Mouse (Mus musculus) midbrain, embryonic 16.5 days (tissue): ENCODE measurements around the gene A930004D18Rik. TPM values are rescaled to one million over a fixed set of nuclear protein-coding genes. Genes with fewer than 3 reads are reported as not detected.
"Not testable (repeated sequence)": the region's sequence is repeated elsewhere in the genome, so short reads cannot be mapped to it uniquely, and the experiment has no call there.

Source experiments
- ATAC-seq: fragments of 200-750 bp; cut with Nextera tagmentation; 2 replicates; pipeline ENCODE4 v1.8.0; 2017; ENCODE audit warnings: moderate TSS enrichment
- H3K27ac ChIP-seq: fragments of 300-500 bp; sonication (generic); 2 replicates; pipeline ENCODE4 v1.5.1; 2014; ENCODE audit warnings: mild to moderate bottlenecking, low read length, mixed read lengths
- H3K27me3 ChIP-seq: fragments of 300-500 bp; sonication (generic); 2 replicates; pipeline ENCODE4 v1.6.1; 2014; ENCODE audit warnings: low read depth, low read length, mixed read lengths; ENCODE audit not compliant: control insufficient read depth, insufficient read depth
- H3K36me3 ChIP-seq: fragments of 300-500 bp; sonication (generic); 2 replicates; pipeline ENCODE4 v1.6.1; 2014; ENCODE audit warnings: mild to moderate bottlenecking, low read length, moderate library complexity, mixed read lengths; ENCODE audit not compliant: control insufficient read depth, insufficient read depth
- H3K4me1 ChIP-seq: fragments of 300-500 bp; sonication (generic); 2 replicates; pipeline ENCODE4 v1.6.1; 2014; ENCODE audit warnings: mild to moderate bottlenecking, low read length, mixed read lengths; ENCODE audit not compliant: control insufficient read depth, insufficient read depth
- H3K4me2 ChIP-seq: fragments of 300-500 bp; sonication (generic); 2 replicates; pipeline ENCODE4 v1.6.1; 2014; ENCODE audit warnings: mild to moderate bottlenecking, low read length, mixed read lengths
- H3K4me3 ChIP-seq: fragments of 300-500 bp; sonication (generic); 2 replicates; pipeline ENCODE4 v1.5.1; 2014; ENCODE audit warnings: low read depth, mild to moderate bottlenecking, low read length, moderate library complexity, mixed read lengths
- H3K9ac ChIP-seq: fragments of 300-500 bp; sonication (generic); 2 replicates; pipeline ENCODE4 v1.6.1; 2014; ENCODE audit warnings: low read depth, low read length, mixed read lengths
- H3K9me3 ChIP-seq: fragments of 300-500 bp; sonication (generic); replicated peaks from 2 replicates; pipeline ENCODE4 v1.6.1; 2014; ENCODE audit warnings: mild to moderate bottlenecking, low read length, mixed read lengths; ENCODE audit not compliant: control insufficient read depth, poor library complexity, severe bottlenecking
- WGBS: fragments of 180-500 bp; shearing (Covaris S2); extraction: QIAGEN DNeasy Blood & Tissue Kit; methylation state at CpG from one replicate; pipeline ENCODE4 v1.1.7; 2014; 5-methylcytosine and 5-hydroxymethylcytosine counted together
- microRNA-seq: library from miRNA; unstranded; fragments of <30 nt; microRNA quantifications from one replicate; pipeline ENCODE4, GENCODE M21; 2017
- polyA plus RNA-seq: library from polyadenylated mRNA; unstranded; fragments of >200 nt; fragmentation: Nextera tagmentation; extraction: Ambion mirVana; gene quantifications from 2 replicates; pipeline ENCODE4 v1.2.1, GENCODE M21; 2015

A930004D18Rik gene
- polyA plus RNA-seq, 1 experiment from 2014 or later: 7.5 TPM

DNA sequence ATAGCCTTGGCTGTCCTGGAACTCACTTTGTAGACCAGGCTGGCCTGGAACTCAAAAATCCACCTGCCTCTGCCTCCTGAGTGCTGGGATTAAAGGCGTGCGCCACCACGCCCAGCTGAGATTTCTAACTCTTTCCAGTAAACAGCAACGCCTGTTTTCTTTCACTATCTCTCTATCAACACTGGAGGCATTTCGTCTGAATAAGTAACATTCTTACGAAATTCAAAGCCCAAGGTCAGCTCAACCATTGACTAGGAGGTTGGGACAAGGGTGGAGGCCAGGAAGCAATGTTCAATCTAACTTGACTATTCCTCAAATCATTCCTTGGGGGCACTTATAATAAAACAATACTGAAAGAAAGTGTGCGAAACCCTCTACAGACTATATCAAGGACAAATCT, 59.3 kb downstream of the A930004D18Rik start:
- not testable (repeated sequence) for H3K27me3 ChIP-seq, H3K4me2 ChIP-seq, H3K36me3 ChIP-seq, H3K9me3 ChIP-seq, H3K27ac ChIP-seq, H3K4me3 ChIP-seq, H3K9ac ChIP-seq, ATAC-seq, H3K4me1 ChIP-seq
- 91% methylated on average over 7 of the region's 7 CpGs for WGBS

DNA sequence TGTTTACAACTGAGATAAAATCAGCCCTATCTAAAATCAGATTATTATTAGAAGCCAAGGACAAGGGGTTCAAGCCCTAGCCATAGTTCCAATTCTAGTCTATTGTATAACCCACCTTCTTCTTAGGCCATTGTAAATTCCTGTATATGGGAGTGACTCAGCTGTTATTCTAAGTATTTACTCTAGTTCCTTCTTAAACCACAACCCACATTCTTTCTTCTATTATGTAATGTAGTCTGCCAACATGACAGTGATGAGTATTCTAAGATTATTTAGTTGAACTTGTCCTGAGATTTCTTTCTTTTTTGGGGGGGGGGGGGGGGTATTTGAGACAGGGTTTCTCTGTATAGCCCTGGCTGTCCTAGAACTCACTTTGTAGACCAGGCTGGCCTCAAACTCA, 59.9 kb downstream of the A930004D18Rik start:
- H3K27me3 ChIP-seq, H3K27ac ChIP-seq, H3K9ac ChIP-seq, H3K4me2 ChIP-seq, H3K9me3 ChIP-seq, H3K4me3 ChIP-seq, H3K36me3 ChIP-seq, ATAC-seq, H3K4me1 ChIP-seq: not testable (repeated sequence)

DNA sequence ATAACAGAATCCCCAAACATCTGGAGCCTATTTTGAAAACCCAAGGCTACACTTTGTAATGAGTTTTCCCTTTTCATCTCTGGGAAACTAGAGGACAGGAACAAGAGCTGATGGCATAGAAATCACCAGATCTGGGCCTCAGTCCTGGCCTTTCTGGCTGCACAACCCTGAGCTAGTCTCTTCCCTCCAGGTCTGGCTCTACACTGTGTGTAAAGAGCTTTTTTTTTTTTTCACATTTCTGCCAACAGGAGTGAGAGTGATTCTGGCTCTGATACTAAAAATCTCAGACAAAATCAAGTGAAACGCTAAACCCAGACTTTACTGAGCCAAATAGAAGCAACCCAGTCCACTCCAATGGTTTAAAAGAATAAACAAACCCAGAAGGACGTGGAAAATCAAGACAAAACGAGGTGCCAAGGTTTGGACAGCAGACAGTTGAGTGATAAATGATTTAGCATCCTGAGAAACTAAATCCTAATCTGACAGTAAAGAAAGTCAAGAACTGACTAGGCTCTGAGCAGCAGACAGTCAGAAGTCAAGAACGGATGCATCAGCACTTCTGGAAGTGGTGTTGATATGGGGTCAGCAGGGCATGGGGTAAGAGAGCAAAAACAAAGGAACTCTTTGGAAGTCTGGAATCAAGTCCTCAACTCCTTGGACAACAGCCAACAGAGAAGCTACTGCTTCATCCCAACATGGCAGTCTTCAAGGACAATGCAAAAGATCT, 61.8 kb downstream of the A930004D18Rik start:
- ATAC-seq: no peak
- no peak overlapping the region for H3K4me3 ChIP-seq
- H3K27me3 ChIP-seq: no peaks in the 10 kb centered on the region
- 78% methylated on average over 4 of the region's 4 CpGs for WGBS
- no peak overlapping the region for H3K9ac ChIP-seq
- H3K4me1 ChIP-seq: no peaks in the 10 kb centered on the region
- H3K9me3 ChIP-seq: no peaks in the 10 kb centered on the region
- no peak overlapping the region for H3K4me2 ChIP-seq
- H3K27ac ChIP-seq: no peak overlapping the region
- no peaks in the 10 kb centered on the region for H3K36me3 ChIP-seq

Small RNA genes within 50 kb of the gene (microRNA-seq; reads per million reads assigned to microRNA genes)
- 7.6 reads per million, percentile 29 among the genes with 10 or more reads in this experiment for gene Mir7655

Other genes starting within 250 kb of the A930004D18Rik start
- not detected in 2 replicates for gene H2al2a, start 40.8 kb downstream of the A930004D18Rik start, polyA plus RNA-seq
- 5.0 and 7.4 TPM in 2 replicates for gene Skida1, start 11.3 kb upstream of the A930004D18Rik start, polyA plus RNA-seq
- 43.7 and 45.8 TPM in 2 replicates for gene Mllt10, start 17.5 kb upstream of the A930004D18Rik start, polyA plus RNA-seq